Mouse (Mus musculus): Measurements from ENCODE around the gene Arfrp1. TPM values are rescaled to one million over a fixed set of nuclear protein-coding genes. Genes with fewer than 3 reads are reported as not detected.

Arfrp1 gene
- 162 TPM for polyA plus RNA-seq (2017; shearing (Covaris generic))

GRCm38 (mm10) chr2:181364860-181365596 is at the start of gene Arfrp1, which contains the start of gene Zgpat:
Gene Arfrp1, minus strand, starts transcription at chr2:181365404.
Gene Zgpat, plus strand, starts transcription at chr2:181364928.

GRCm38 (mm10) chr2:181379778-181380177 is 14.6 kb upstream of the Arfrp1 start, which contains the start of gene Lime1:
Gene Lime1, plus strand, starts transcription at chr2:181380078.

GRCm38 (mm10) chr2:181319248-181320102 is 45.7 kb downstream of the Arfrp1 start, which contains the start of gene Rtel1:
Gene Rtel1, plus strand, starts transcription at chr2:181319739.

GRCm38 (mm10) chr2:181314080-181314810 is 51.0 kb downstream of the Arfrp1 start, which contains the start of gene Stmn3:
Gene Stmn3, minus strand, starts transcription at chr2:181314500.

Other genes with a start within 250 kb of the Arfrp1 start
- gene Kcnq2, start 230.1 kb downstream of the Arfrp1 start, polyA plus RNA-seq (2017; shearing (Covaris generic)): not detected
- gene Eef1a2, start 208.4 kb downstream of the Arfrp1 start, polyA plus RNA-seq (2017; shearing (Covaris generic)): not detected
- 356 TPM for gene Ppdpf, start 178.2 kb downstream of the Arfrp1 start, polyA plus RNA-seq (2017; shearing (Covaris generic))
- not detected for gene Ptk6, start 162.6 kb downstream of the Arfrp1 start, polyA plus RNA-seq (2017; shearing (Covaris generic))
- gene Srms, start 152.2 kb downstream of the Arfrp1 start, polyA plus RNA-seq (2017; shearing (Covaris generic)): 1.1 TPM
- gene Fndc11, start 145.4 kb downstream of the Arfrp1 start, polyA plus RNA-seq (2017; shearing (Covaris generic)): not detected
- gene Helz2, start 123.4 kb downstream of the Arfrp1 start, polyA plus RNA-seq (2017; shearing (Covaris generic)): 25.0 TPM
- 9.9 TPM for gene Gmeb2, start 77.4 kb downstream of the Arfrp1 start, polyA plus RNA-seq (2017; shearing (Covaris generic))
- 0.25 TPM for gene Stmn3, start 50.9 kb downstream of the Arfrp1 start, polyA plus RNA-seq (2017; shearing (Covaris generic))
- gene Rtel1, start 45.7 kb downstream of the Arfrp1 start, polyA plus RNA-seq (2017; shearing (Covaris generic)): 68.3 TPM
- gene Zgpat, start 476 bp downstream of the Arfrp1 start, polyA plus RNA-seq (2017; shearing (Covaris generic)): 76.0 TPM
- 343 TPM for gene Lime1, start 14.7 kb upstream of the Arfrp1 start, polyA plus RNA-seq (2017; shearing (Covaris generic))
- 1.5 TPM for gene Zbtb46, start 94.0 kb upstream of the Arfrp1 start, polyA plus RNA-seq (2017; shearing (Covaris generic))
- gene Abhd16b, start 127.8 kb upstream of the Arfrp1 start, polyA plus RNA-seq (2017; shearing (Covaris generic)): not detected
- 105 TPM for gene Tpd52l2, start 131.7 kb upstream of the Arfrp1 start, polyA plus RNA-seq (2017; shearing (Covaris generic))
- 85.7 TPM for gene Dnajc5, start 155.1 kb upstream of the Arfrp1 start, polyA plus RNA-seq (2017; shearing (Covaris generic))
- gene Uckl1, start 219.5 kb upstream of the Arfrp1 start, polyA plus RNA-seq (2017; shearing (Covaris generic)): 197 TPM
- 102 TPM for gene Prpf6, start 226.5 kb upstream of the Arfrp1 start, polyA plus RNA-seq (2017; shearing (Covaris generic))
- gene Zfp512b, start 227.4 kb upstream of the Arfrp1 start, polyA plus RNA-seq (2017; shearing (Covaris generic)): 18.5 TPM
- 6.1 TPM for gene Samd10, start 233.8 kb upstream of the Arfrp1 start, polyA plus RNA-seq (2017; shearing (Covaris generic))

All from CD4-positive, CD25-positive, alpha-beta regulatory T cell, adult 9 weeks (primary cell).